Mouse (Mus musculus): ENCODE measurements around the gene Srgap1.

Srgap1 gene

DNA sequence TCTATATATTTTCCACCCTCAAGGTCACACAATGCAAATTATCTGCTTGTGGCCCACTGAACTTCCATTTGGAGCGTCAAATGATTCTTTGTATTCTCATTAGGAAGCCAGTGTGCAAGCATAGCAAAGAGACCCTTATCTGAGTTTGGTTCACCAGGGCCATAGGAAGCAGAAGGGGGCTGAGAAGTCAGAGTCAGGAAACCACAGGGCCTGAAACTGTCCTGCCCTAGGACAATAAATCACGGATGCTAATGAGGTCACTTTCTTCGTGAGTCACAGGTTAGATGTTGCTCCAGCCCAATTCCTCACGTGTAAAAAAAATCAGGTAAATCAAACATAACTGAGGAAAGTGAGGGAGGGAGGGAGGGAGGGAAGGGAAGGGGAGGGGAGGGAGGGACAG, 85.1 kb downstream of the Srgap1 start:
- no peak for DNase-seq (ENCODE audit: low spot score in 2 of 2)

GRCm38 (mm10) chr10:121961121-121961893, 85.8 kb downstream of the Srgap1 start:
- DNase-seq (ENCODE audit: low spot score in 2 of 2) = no peak

- no peak for DNase-seq (ENCODE audit: low spot score in 2 of 2)
These were observed 88.4 kb downstream of the Srgap1 start for GRCm38 (mm10) chr10:121958741-121959140.

DNA sequence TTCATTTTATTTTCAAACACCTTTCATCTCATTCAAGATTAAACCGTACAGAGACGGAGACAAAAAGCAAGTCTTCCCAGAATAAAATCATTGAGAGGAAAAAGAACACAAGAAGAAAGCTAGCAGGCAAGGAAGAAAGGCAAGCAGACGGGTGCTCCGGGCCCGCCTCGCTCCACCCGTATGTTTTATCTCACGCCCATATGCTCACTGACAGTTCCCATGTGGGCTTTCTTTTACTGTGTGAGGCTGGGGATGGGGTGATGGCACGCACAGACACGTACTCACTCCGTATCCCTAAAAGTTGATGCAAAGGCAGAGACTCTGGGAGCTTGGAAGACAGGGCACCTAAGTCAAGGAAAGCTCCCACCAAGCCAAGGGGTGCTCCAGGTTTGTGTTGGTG, 90.6 kb downstream of the Srgap1 start:
- DNase-seq (ENCODE audit: low spot score in 2 of 2) = no peak

DNA sequence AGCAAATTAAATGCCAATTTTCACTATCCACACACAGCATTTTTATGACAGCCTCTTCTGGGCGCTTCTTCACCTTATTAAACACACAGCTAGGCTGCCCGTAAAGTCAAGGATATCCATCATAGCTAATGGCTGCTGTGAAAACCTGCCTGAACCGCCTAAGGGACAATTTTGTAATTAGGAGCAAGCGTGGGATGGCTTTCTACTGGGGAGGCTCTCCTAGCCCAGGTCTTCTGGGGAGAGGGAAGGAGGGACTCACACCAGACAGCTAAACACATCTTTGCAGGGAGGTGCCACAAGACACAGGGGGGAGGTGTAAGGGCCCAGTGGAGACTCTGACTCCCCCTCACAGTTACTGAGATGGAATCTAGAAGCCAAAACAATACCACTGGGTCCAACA, 91.4 kb downstream of the Srgap1 start:
- DNase-seq (ENCODE audit: low spot score in 2 of 2) = no peak

GRCm38 (mm10) chr10:121954877-121955276, 92.2 kb downstream of the Srgap1 start:
- no peak for DNase-seq (ENCODE audit: low spot score in 2 of 2)

GRCm38 (mm10) chr10:121953041-121953440, 94.1 kb downstream of the Srgap1 start:
- no peak for DNase-seq (ENCODE audit: low spot score in 2 of 2)

DNA sequence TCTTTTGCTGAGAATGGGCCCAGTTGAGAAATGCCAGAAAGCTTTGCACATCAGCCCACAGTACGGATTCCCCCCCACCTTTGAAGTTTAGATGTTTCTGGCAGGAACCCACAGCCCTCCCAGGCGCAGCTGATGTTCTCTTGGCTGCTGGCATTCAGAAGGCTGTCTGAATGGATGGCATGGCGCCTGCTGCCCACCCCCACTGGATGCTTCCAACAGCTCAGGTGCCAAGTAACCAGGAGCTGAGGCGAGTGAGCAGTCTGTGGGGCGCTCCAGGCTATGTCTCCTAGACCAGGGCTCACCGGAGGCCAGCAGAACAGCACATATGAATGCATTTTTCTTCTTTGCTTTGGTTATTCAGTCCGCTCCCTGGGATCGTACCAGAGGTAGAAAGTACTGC, 100.9 kb downstream of the Srgap1 start:
- no peak for DNase-seq (ENCODE audit: low spot score in 2 of 2)

DNA sequence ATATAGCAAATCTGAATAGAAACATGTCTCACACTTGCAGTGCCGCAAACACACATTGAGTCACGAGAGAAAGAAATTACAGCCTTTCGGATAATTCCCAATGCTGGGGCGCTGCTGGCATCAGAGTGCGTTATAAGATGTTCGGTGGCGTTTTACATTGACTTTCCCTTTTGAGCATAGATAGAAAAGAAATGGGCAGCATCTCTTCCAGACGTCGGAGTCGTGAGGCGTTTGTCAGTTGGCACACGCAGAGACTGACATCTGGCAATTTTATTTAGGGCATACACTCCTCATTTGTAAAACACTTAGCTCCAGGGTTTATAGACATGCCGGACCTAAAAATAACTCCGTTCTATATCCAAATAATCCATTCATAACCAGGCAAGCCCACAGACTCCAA, 115.2 kb downstream of the Srgap1 start:
- no peak for DNase-seq (ENCODE audit: low spot score in 2 of 2)

- no peak for DNase-seq (ENCODE audit: low spot score in 2 of 2)
These were observed 121.0 kb downstream of the Srgap1 start for GRCm38 (mm10) chr10:121926094-121926493.

DNA sequence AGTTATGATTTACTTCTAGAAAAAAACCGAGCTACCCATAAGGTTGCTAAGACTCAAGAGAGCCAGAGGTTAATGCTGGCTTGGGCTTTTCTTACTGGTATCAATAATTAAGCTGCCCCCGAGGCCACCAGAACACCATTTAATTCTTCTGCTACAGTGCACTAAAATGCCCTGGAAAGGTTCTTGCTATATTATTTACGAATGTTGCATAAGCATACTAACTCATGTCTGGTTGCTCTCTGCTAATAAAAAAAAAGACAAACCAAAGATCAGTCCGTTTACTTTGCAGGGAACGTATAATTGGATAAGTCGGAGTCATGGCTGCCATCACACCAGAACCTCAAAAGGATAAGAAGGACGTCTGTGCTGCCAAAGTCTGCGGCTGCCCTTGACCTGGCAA, 128.1 kb downstream of the Srgap1 start:
- no peak for DNase-seq (ENCODE audit: low spot score in 2 of 2)

GRCm38 (mm10) chr10:121918579-121918978, 128.5 kb downstream of the Srgap1 start:
- no peak for DNase-seq (ENCODE audit: low spot score in 2 of 2)

GRCm38 (mm10) chr10:121915530-121915929, 131.6 kb downstream of the Srgap1 start:
- no peak for DNase-seq (ENCODE audit: low spot score in 2 of 2)

DNA sequence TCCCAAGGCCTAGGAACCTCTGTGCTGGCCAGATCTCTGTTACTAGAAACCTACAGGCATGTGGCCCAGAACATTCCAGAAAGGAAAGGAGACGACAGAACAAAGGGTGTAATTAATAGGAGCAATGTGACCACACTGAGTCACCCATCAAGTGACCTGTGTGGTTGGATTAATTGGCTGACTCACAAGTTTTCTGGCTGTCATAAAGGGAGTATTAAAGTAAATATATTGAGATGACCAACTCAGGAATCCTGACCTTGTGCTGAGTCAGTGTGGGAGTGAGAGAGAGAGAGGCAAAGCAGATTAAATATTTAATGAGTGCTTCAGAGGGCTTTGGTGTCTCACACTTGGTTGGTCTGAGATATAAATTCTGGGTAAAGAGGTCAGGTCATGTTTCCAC, 143.0 kb downstream of the Srgap1 start:
- no peak for DNase-seq (ENCODE audit: low spot score in 2 of 2)

GRCm38 (mm10) chr10:121902651-121903050, 144.5 kb downstream of the Srgap1 start:
- DNase-seq (ENCODE audit: low spot score in 2 of 2) = no peak

DNA sequence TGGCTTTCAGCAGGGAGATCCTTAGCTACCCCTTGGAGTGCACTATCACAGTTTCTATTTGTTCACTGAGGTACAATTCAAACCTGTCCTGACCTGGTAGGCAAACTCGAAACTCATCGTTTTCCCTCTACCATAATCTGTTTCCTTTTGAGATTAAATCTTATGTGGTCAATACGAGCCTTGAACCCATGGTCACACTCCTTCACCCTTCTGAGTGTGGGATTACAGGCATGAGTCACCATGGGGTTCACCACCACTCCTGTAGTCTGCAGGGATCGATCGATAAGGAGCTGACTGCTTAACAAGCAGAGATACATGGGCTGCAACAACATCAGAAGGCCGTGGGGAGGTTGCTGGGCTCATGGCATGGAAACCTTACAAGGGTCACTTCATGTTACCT, 146.3 kb downstream of the Srgap1 start:
- no peak for DNase-seq (ENCODE audit: low spot score in 2 of 2)

GRCm38 (mm10) chr10:121899706-121900105, 147.4 kb downstream of the Srgap1 start:
- DNase-seq (ENCODE audit: low spot score in 2 of 2) = no peak

DNA sequence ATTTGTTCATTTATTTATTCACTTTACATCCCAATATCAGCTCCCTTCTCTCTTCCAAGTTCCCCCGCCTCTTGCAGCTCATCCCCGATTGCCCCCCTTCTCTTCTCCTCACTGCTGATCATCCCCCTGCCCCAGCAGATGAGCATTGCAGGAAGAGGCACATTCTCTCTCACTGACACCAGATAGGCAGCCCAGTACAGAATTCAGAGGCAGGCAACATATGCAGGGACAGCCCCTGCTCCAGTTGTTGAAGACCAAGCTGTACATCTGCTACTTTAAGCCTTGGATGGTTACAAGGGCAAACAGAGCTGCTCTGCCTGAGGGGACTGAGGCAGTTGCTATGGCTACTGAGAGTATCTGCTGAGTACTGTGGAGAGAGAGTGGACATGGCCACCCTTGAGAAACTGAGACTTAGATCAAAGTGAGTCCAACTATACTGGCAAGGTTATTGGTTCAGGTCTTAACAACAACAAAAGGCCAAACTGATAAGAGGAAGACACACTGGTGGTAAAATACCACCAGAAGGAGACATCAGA, 149.2 kb downstream of the Srgap1 start:
- DNase-seq (ENCODE audit: low spot score in 2 of 2) = no peak

- no peak for DNase-seq (ENCODE audit: low spot score in 2 of 2)
These were observed 155.6 kb downstream of the Srgap1 start for GRCm38 (mm10) chr10:121891390-121892067.

- no peak for DNase-seq (ENCODE audit: low spot score in 2 of 2)
These were observed 157.1 kb downstream of the Srgap1 start for GRCm38 (mm10) chr10:121890061-121890460.

GRCm38 (mm10) chr10:121886805-121887204, 160.3 kb downstream of the Srgap1 start:
- DNase-seq (ENCODE audit: low spot score in 2 of 2) = peak; percentile 25 to 33

DNA sequence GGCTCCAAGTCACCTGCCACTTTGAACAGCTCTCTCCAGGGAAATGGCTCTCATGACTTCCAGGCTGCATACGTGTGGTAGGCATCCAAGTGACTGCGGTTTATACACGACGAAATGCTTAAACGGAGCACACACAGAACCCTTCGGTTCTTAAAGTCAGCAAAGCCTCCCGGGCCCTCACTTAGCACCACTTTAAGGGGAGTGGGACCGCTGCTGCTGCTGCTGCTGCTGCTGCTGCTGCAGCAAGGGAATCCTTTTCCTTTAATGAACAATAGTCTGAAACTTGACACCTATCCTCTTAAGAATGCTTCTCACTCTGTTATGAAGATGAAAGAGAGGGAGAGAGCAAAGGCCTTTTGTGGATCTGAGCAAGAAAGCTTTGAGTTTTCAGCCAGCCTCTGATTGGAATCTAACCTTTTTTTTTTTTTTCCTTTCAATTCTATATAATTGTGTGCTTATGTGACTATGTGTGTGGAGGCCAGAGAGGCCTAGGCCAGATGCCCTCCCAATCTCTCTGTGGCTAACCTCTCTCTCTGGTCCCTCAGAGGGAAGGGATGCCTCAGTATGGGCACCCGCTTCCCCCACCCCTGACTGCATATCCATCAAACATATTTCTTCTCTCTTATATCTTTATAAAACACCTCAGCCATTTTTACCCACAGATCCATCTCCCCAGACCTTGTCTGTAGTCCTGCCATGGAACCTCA, 161.4 kb downstream of the Srgap1 start:
- DNase-seq (ENCODE audit: low spot score in 2 of 2) = no peak

GRCm38 (mm10) chr10:121882461-121882860, 164.7 kb downstream of the Srgap1 start:
- no peak for DNase-seq (ENCODE audit: low spot score in 2 of 2)

All from thymus, postnatal 10 days (tissue).